Mouse (Mus musculus) MEL (cell line): ENCODE measurements at regions not wholly inside any gene's neighbourhood (a gene's known extent, or its start where the extent isn't known, plus 50 kb on each side); places are given as distances from the start of the nearest gene placed in this dataset.

Experiments
- DNase-seq: peaks from one replicate; pipeline ENCODE4 v3.0.0; 2011; ENCODE audit warnings: low read depth, low spot score
- H3K27ac ChIP-seq: 2 replicates; pipeline ENCODE4 v1.5.1; 2012; ENCODE audit warnings: low read depth, mild to moderate bottlenecking, control low read depth, low read length, moderate library complexity; ENCODE audit not compliant: control insufficient read depth
- H3K27me3 ChIP-seq, 2 experiments: fragments of 150-350 bp in 1 of 2; sonication (generic) in 1 of 2; 2 replicates each; pipeline ENCODE4 v1.6.1; 2012; ENCODE audit warnings: low read length in 2 of 2, mild to moderate bottlenecking in 2 of 2, improper control_type of control experiment in 1 of 2, moderate library complexity in 1 of 2; ENCODE audit not compliant: insufficient read depth in 2 of 2, control insufficient read depth in 1 of 2
- H3K36me3 ChIP-seq, 2 experiments: 2 replicates each; pipeline ENCODE4 v1.6.1; 2012 to 2014; ENCODE audit warnings: low read length in 2 of 2, improper control_type of control experiment in 1 of 2, inconsistent platforms in 1 of 2, mild to moderate bottlenecking in 1 of 2; ENCODE audit not compliant: insufficient read depth in 2 of 2, control insufficient read depth in 1 of 2
- H3K4me1 ChIP-seq, 2 experiments: fragments of 150-350 bp in 1 of 2; sonication (generic) in 1 of 2; 2 replicates each; pipeline ENCODE4 v1.6.1; 2012; ENCODE audit warnings: low read length in 2 of 2, improper control_type of control experiment in 1 of 2, mild to moderate bottlenecking in 1 of 2; ENCODE audit not compliant: insufficient read depth in 2 of 2, control insufficient read depth in 1 of 2
- H3K4me3 ChIP-seq, 2 experiments: fragments of 150-350 bp in 1 of 2; sonication (generic) in 1 of 2; 2 replicates each; pipeline ENCODE4 v1.5.1; 2012; ENCODE audit warnings: low read depth in 2 of 2, low read length in 2 of 2, mild to moderate bottlenecking in 2 of 2, moderate library complexity in 2 of 2, control low read depth in 1 of 2, improper control_type of control experiment in 1 of 2; ENCODE audit not compliant: control insufficient read depth in 1 of 2, insufficient read depth in 1 of 2
- H3K79me2 ChIP-seq: 2 replicates; pipeline ENCODE4 v1.6.1; 2012; ENCODE audit warnings: mild to moderate bottlenecking, low read length, moderate library complexity; ENCODE audit not compliant: control insufficient read depth, poor library complexity, insufficient read depth
- H3K9ac ChIP-seq: 2 replicates; pipeline ENCODE4 v1.6.1; 2012; ENCODE audit warnings: low read depth, mild to moderate bottlenecking, control low read depth, low read length, moderate library complexity; ENCODE audit not compliant: control insufficient read depth, poor library complexity, severe bottlenecking
- H3K9me3 ChIP-seq: fragments of 150-350 bp; sonication (generic); replicated peaks from 2 replicates; pipeline ENCODE4 v1.6.1; 2012; ENCODE audit warnings: mild to moderate bottlenecking, low read length, improper control_type of control experiment, moderate library complexity; ENCODE audit not compliant: insufficient read depth
- BHLHE40 ChIP-seq: IDR thresholded peaks from 2 replicates; pipeline ENCODE4 v1.6.1; 2012; ENCODE audit warnings: low read depth, mild to moderate bottlenecking, inconsistent platforms, low read length, improper control_type of control experiment, borderline replicate concordance
- CTCF ChIP-seq, 3 experiments: IDR thresholded peaks in 2 of 3; conservative IDR thresholded peaks in 1 of 3; 2 replicates each; pipeline ENCODE4 v1.5.1; 2011 to 2012; ENCODE audit warnings: low read length in 3 of 3, low read depth in 2 of 3, mild to moderate bottlenecking in 2 of 3, improper control_type of control experiment in 1 of 3, inconsistent platforms in 1 of 3, mixed read lengths in 1 of 3, moderate library complexity in 1 of 3; ENCODE audit not compliant: control insufficient read depth in 1 of 3, insufficient read depth in 1 of 3, poor library complexity in 1 of 3, severe bottlenecking in 1 of 3
- E2F4 ChIP-seq: IDR thresholded peaks from 2 replicates; pipeline ENCODE4 v1.6.1; 2011; ENCODE audit warnings: low read depth, low read length, improper control_type of control experiment, borderline replicate concordance
- EP300 ChIP-seq, 2 experiments: IDR thresholded peaks; 2 replicates each; pipeline ENCODE4 v1.6.1; 2011; ENCODE audit warnings: improper control_type of control experiment in 2 of 2, low read length in 2 of 2, low read depth in 1 of 2, mild to moderate bottlenecking in 1 of 2
- GABPA ChIP-seq: IDR thresholded peaks from 2 replicates; pipeline ENCODE4 v1.6.1; 2012; ENCODE audit warnings: low read depth, mild to moderate bottlenecking, inconsistent platforms, low read length, improper control_type of control experiment, moderate library complexity
- GATA1 ChIP-seq: IDR thresholded peaks from 2 replicates; pipeline ENCODE4 v1.6.1; 2011; ENCODE audit warnings: low read depth, low read length, improper control_type of control experiment
- HCFC1 ChIP-seq: IDR thresholded peaks from 2 replicates; pipeline ENCODE4 v1.6.1; 2012; ENCODE audit warnings: low read depth, mild to moderate bottlenecking, inconsistent platforms, low read length, improper control_type of control experiment, moderate library complexity
- JUND ChIP-seq: IDR thresholded peaks from 2 replicates; pipeline ENCODE4 v1.6.1; 2011; ENCODE audit warnings: low read depth, mild to moderate bottlenecking, improper control_type of control experiment, low read length
- MAFK ChIP-seq: IDR thresholded peaks from 2 replicates; pipeline ENCODE4 v1.6.1; 2011; ENCODE audit warnings: low read depth, mild to moderate bottlenecking, low read length, improper control_type of control experiment, borderline replicate concordance
- MAX ChIP-seq: IDR thresholded peaks from 2 replicates; pipeline ENCODE4 v1.6.1; 2011; ENCODE audit warnings: low read length, improper control_type of control experiment
- MEF2A ChIP-seq: IDR thresholded peaks from 2 replicates; pipeline ENCODE4 v1.6.1; 2014; ENCODE audit warnings: low read depth, mild to moderate bottlenecking, inconsistent platforms, low read length, improper control_type of control experiment; ENCODE audit not compliant: poor library complexity, insufficient replicate concordance, severe bottlenecking; ENCODE audit errors: extremely low read depth
- MXI1 ChIP-seq: IDR thresholded peaks from 2 replicates; pipeline ENCODE4 v1.6.1; 2011; ENCODE audit warnings: mild to moderate bottlenecking, low read depth, low read length, improper control_type of control experiment
- NELFE ChIP-seq: IDR thresholded peaks from 2 replicates; pipeline ENCODE4 v1.6.1; 2011; ENCODE audit warnings: low read depth, low read length, improper control_type of control experiment
- POLR2A ChIP-seq, 2 experiments: IDR thresholded peaks; 2 replicates each; pipeline ENCODE4 v1.6.1; 2011 to 2012; ENCODE audit warnings: low read length in 2 of 2, mild to moderate bottlenecking in 2 of 2, control low read depth in 1 of 2, improper control_type of control experiment in 1 of 2, low read depth in 1 of 2, moderate library complexity in 1 of 2; ENCODE audit not compliant: control insufficient read depth in 1 of 2, insufficient read depth in 1 of 2, poor library complexity in 1 of 2
- RAD21 ChIP-seq: IDR thresholded peaks from 2 replicates; pipeline ENCODE4 v1.6.1; 2011; ENCODE audit warnings: mild to moderate bottlenecking, low read depth, low read length, improper control_type of control experiment
- SIN3A ChIP-seq: IDR thresholded peaks from 2 replicates; pipeline ENCODE4 v1.6.1; 2012; ENCODE audit warnings: low read length, improper control_type of control experiment, inconsistent platforms
- SMC3 ChIP-seq: IDR thresholded peaks from 2 replicates; pipeline ENCODE4 v1.6.1; 2011; ENCODE audit warnings: low read depth, low read length, improper control_type of control experiment
- USF2 ChIP-seq, 2 experiments: IDR thresholded peaks; 2 replicates each; pipeline ENCODE4 v1.6.1; 2011 to 2012; ENCODE audit warnings: improper control_type of control experiment in 2 of 2, low read length in 2 of 2, borderline replicate concordance in 1 of 2, inconsistent platforms in 1 of 2, low read depth in 1 of 2, mild to moderate bottlenecking in 1 of 2; ENCODE audit not compliant: insufficient read depth in 1 of 2
- ZMIZ1 ChIP-seq: IDR thresholded peaks from 2 replicates; pipeline ENCODE4 v1.6.1; 2012; ENCODE audit warnings: low read depth, mild to moderate bottlenecking, inconsistent platforms, low read length, improper control_type of control experiment, moderate library complexity

GRCm38 (mm10) chr12:92915776-92916175 is 1066.8 kb upstream of the Sel1l start:
- Histone ChIP-seq H3K9ac (no peak overlapping the region), H3K79me2 (no peaks in the 10 kb centered on the region), H3K27me3 (no peaks in the 10 kb centered on the region), H3K4me3 (no peak overlapping the region), H3K4me1 (no peaks in the 10 kb centered on the region), H3K27ac (no peak overlapping the region), H3K9me3 (no peaks in the 10 kb centered on the region), H3K36me3 (no peaks in the 10 kb centered on the region)
- no peak for TF ChIP-seq CTCF (IDR thresholded peaks at IDR 0.05 in 2 of 3, conservative IDR thresholded peaks at IDR 0.05 in 1 of 3; ENCODE audit: control insufficient read depth in 1 of 3, insufficient read depth in 1 of 3, low read depth in 2 of 3, low read length in 3 of 3, poor library complexity in 1 of 3, severe bottlenecking in 1 of 3)
- TF ChIP-seq MEF2A: no peak
- no peak for TF ChIP-seq MAFK
- no peak for TF ChIP-seq HCFC1
- no peak for TF ChIP-seq E2F4
- TF ChIP-seq EP300 (IDR thresholded peaks at IDR 0.05; ENCODE audit: low read depth in 1 of 2, low read length in 2 of 2): no peak
- TF ChIP-seq POLR2A (IDR thresholded peaks at IDR 0.05; ENCODE audit: control insufficient read depth in 1 of 2, insufficient read depth in 1 of 2, low read depth in 1 of 2, low read length in 2 of 2, poor library complexity in 1 of 2): no peak
- no peak for TF ChIP-seq USF2 (IDR thresholded peaks at IDR 0.05; ENCODE audit: borderline replicate concordance in 1 of 2, insufficient read depth in 1 of 2, low read depth in 1 of 2, low read length in 2 of 2)
- no peak for TF ChIP-seq JUND
- TF ChIP-seq ZMIZ1: no peak
- TF ChIP-seq BHLHE40: no peak
- no peak for DNase-seq

GRCm38 (mm10) chr12:92915203-92915602 is 1066.2 kb upstream of the Sel1l start:
- H3K4me1 ChIP-seq: no peaks in the 10 kb centered on the region
- H3K36me3 ChIP-seq: no peaks in the 10 kb centered on the region
- no peaks in the 10 kb centered on the region for H3K9me3 ChIP-seq
- TF ChIP-seq MEF2A: no peak
- no peak for TF ChIP-seq GATA1
- TF ChIP-seq ZMIZ1: no peak
- no peak for TF ChIP-seq EP300 (IDR thresholded peaks at IDR 0.05; ENCODE audit: low read depth in 1 of 2, low read length in 2 of 2)
- TF ChIP-seq NELFE: no peak
- no peak for TF ChIP-seq USF2 (IDR thresholded peaks at IDR 0.05; ENCODE audit: borderline replicate concordance in 1 of 2, insufficient read depth in 1 of 2, low read depth in 1 of 2, low read length in 2 of 2)
- no peak for TF ChIP-seq SMC3
- no peak for TF ChIP-seq SIN3A
- TF ChIP-seq GABPA: no peak
- no peak for TF ChIP-seq HCFC1
- no peak for TF ChIP-seq CTCF (IDR thresholded peaks at IDR 0.05 in 2 of 3, conservative IDR thresholded peaks at IDR 0.05 in 1 of 3; ENCODE audit: control insufficient read depth in 1 of 3, insufficient read depth in 1 of 3, low read depth in 2 of 3, low read length in 3 of 3, poor library complexity in 1 of 3, severe bottlenecking in 1 of 3)
- TF ChIP-seq RAD21: no peak
- no peak for TF ChIP-seq MXI1
- TF ChIP-seq MAX: no peak
- no peaks in the 10 kb centered on the region for H3K27me3 ChIP-seq
- H3K79me2 ChIP-seq: no peaks in the 10 kb centered on the region
- no peak overlapping the region for H3K9ac ChIP-seq
- H3K4me3 ChIP-seq: no peak overlapping the region
- H3K27ac ChIP-seq: no peak overlapping the region
- no peak for DNase-seq
